19 mouse cellular contexts compared by ENCODE assay signal in the genomic region with DNA sequence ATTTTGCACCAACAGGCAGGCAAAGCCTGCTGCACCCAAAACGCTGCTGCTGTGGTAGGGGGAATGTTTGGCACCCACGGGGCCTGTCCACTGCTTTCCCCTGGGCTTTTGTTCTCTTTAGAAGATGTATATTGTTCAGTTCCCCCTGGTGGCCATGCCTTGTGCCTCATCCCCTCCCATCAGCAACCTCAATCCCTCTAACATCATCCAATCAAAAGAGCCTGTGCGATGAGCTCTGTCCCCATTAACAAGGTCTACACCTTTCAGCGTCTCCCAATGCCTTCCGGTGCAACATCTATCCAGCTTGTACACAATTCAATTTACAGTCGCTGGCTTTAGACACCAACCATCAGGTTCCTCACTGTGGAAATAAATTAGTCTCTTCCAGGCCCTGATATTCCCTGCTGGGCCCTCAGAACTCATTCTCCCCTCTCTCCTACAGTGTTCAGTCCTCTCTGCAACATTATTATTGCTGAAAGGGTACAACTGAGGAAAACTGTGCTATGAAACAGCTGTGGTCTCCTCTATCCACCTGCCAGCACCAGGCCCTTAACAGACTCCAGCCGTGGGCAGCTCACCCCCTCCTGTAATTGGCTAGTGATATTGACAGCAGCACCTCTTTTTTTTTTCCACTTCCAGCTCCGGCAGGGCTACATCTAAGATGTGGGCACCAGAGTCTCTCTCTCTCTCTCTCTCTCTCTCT.
DNase-seq lines count a peak whose midpoint lies in the region; ATAC-seq and TF ChIP-seq lines count a peak whose summit lies in the region.
"Had no signal": no experiment of that assay in that cellular context is flagged by ENCODE, and none has a peak within 500 bp of the region (broad histone marks: within the 10 kb centered on the region; RNA-seq: fewer than 3 reads in every experiment).

No protein-coding gene starts in this region.

- ATAC-seq in forebrain, postnatal 0 days = peak; percentile 45
- ATAC-seq in midbrain, embryonic 11.5 days (ENCODE audit: low FRiP score) = peak; percentile 52; the same call in 1 of the 2 replicates
- ATAC-seq: Patski had no signal

- H3K4me3 ChIP-seq in heart, embryonic 10.5 days = no peak overlapping the region
- no peak overlapping the region for H3K4me3 ChIP-seq in forebrain, postnatal 0 days (ENCODE audit: low read depth, low read length)
- H3K4me3 ChIP-seq in midbrain, embryonic 11.5 days (ENCODE audit: low read depth, low read length) = no peak overlapping the region
- H3K4me3 ChIP-seq: limb, embryonic 15.5 days had no signal

- H3K4me1 ChIP-seq in heart, embryonic 10.5 days = no peaks in the 10 kb centered on the region
- no peaks in the 10 kb centered on the region for H3K4me1 ChIP-seq in forebrain, postnatal 0 days (ENCODE audit: insufficient read depth)
- no peaks in the 10 kb centered on the region for H3K4me1 ChIP-seq in midbrain, embryonic 11.5 days (ENCODE audit: control insufficient read depth, insufficient read depth, low read length)
- H3K4me1 ChIP-seq: limb, embryonic 15.5 days had no signal

- no peak overlapping the region for H3K9ac ChIP-seq in forebrain, postnatal 0 days
- H3K9ac ChIP-seq in midbrain, embryonic 11.5 days (ENCODE audit: low read length) = no peak overlapping the region
- H3K9ac ChIP-seq: limb, embryonic 15.5 days had no signal

- peak; percentile 77 for DNase-seq in heart, adult 11 months
- DNase-seq in heart, embryonic 10.5 days (ENCODE audit: low spot score) = no peak
- DNase-seq in forebrain, postnatal 0 days = no peak
- peak; percentile 86 for DNase-seq in midbrain, embryonic 11.5 days (ENCODE audit: low spot score, missing footprints)
- DNase-seq in retina, embryonic 14.5 days (ENCODE audit: low spot score) = peak; percentile 66
- no peak for DNase-seq in urinary bladder, postnatal 4 days (ENCODE audit: low spot score in 2 of 2)
- no peak for DNase-seq in spleen, postnatal 14 days (ENCODE audit: low spot score in 2 of 2)
- no peak for DNase-seq in spleen, postnatal 36 days (ENCODE audit: low spot score in 2 of 2)
- DNase-seq: cerebellum, adult 9-10 months; gastrocnemius, postnatal 10 days; heart, postnatal 36 days; kidney, adult 18-20 months; lung, adult 2 months; right cerebral cortex, adult 18-20 months; thymus, adult 2 months had no signal

- WGBS in heart, embryonic 10.5 days = 49% methylated on average over 8 of the region's 8 CpGs
- WGBS in forebrain, postnatal 0 days = 37% methylated on average over 8 of the region's 8 CpGs
- WGBS in midbrain, embryonic 11.5 days = 49% methylated on average over 8 of the region's 8 CpGs

- H3K27ac ChIP-seq in heart, embryonic 10.5 days = no peak overlapping the region
- H3K27ac ChIP-seq in forebrain, postnatal 0 days (ENCODE audit: low read depth, low read length) = no peak overlapping the region
- H3K27ac ChIP-seq in midbrain, embryonic 11.5 days (ENCODE audit: low read depth, low read length) = no peak overlapping the region
- H3K27ac ChIP-seq: limb, embryonic 15.5 days had no signal

- 0 out of 2 replicates have a peak, but pooled peaks have one; percentile 7 for TF ChIP-seq CTCF in forebrain, postnatal 0 days (IDR thresholded peaks at IDR 0.05; ENCODE audit: low read depth)

- H3K27me3 ChIP-seq in heart, embryonic 10.5 days (ENCODE audit: insufficient read depth, poor library complexity, severe bottlenecking) = no peaks in the 10 kb centered on the region
- H3K27me3 ChIP-seq in forebrain, postnatal 0 days (ENCODE audit: insufficient read depth, low read length) = no peaks in the 10 kb centered on the region
- H3K27me3 ChIP-seq in midbrain, embryonic 11.5 days (ENCODE audit: control insufficient read depth, insufficient read depth, low read length) = no peaks in the 10 kb centered on the region
- H3K27me3 ChIP-seq: CH12.LX; limb, embryonic 15.5 days had no signal

- H3K36me3 ChIP-seq in heart, embryonic 10.5 days = no peaks in the 10 kb centered on the region
- H3K36me3 ChIP-seq in forebrain, postnatal 0 days (ENCODE audit: insufficient read depth) = no peaks in the 10 kb centered on the region
- no peaks in the 10 kb centered on the region for H3K36me3 ChIP-seq in midbrain, embryonic 11.5 days (ENCODE audit: control insufficient read depth, insufficient read depth, low read length)
- H3K36me3 ChIP-seq: limb, embryonic 15.5 days had no signal

- no peak overlapping the region for H3K4me2 ChIP-seq in forebrain, postnatal 0 days (ENCODE audit: low read depth)
- H3K4me2 ChIP-seq in midbrain, embryonic 11.5 days = no peak overlapping the region
- H3K4me2 ChIP-seq: heart, embryonic 11.5 days; limb, embryonic 15.5 days had no signal

- no peaks in the 10 kb centered on the region for H3K9me3 ChIP-seq in heart, embryonic 10.5 days
- H3K9me3 ChIP-seq in forebrain, postnatal 0 days (ENCODE audit: low read length) = no peaks in the 10 kb centered on the region
- no peaks in the 10 kb centered on the region for H3K9me3 ChIP-seq in midbrain, embryonic 11.5 days (ENCODE audit: control insufficient read depth, low read length)
- H3K9me3 ChIP-seq: limb, embryonic 15.5 days had no signal

Comparison
In these comparisons a context has a peak if more than half of its experiments do, and no peak if none do; other contexts are left out.
1. DNase-seq: peak in heart, adult 11 months (single experiment), midbrain, embryonic 11.5 days (single experiment) and retina, embryonic 14.5 days (single experiment); none in heart, embryonic 10.5 days (single experiment), forebrain, postnatal 0 days (single experiment), urinary bladder, postnatal 4 days (0 of 2), spleen, postnatal 14 days (0 of 2) and spleen, postnatal 36 days (0 of 2).